Mouse (Mus musculus) heart, adult 2 months (tissue): Measurements from ENCODE around the gene Slamf6.

Experiments used
- CTCF ChIP-seq: fragments of 200-600 bp; IDR thresholded peaks from 2 replicates; pipeline ENCODE4 v1.8.1; 2022; ENCODE audit warnings: antibody characterized with exemption, mild to moderate bottlenecking, moderate library complexity
- POLR2A ChIP-seq: fragments of 200-500 bp; IDR thresholded peaks from 2 replicates; pipeline ENCODE4 v1.6.1; 2011; ENCODE audit warnings: mild to moderate bottlenecking, low read depth, low read length, control low read depth; ENCODE audit not compliant: insufficient read depth

- TF ChIP-seq POLR2A, result no peak
- no peak for TF ChIP-seq CTCF
Observed at GRCm38 (mm10) chr1:171991883-171992282, 74.6 kb downstream of the Slamf6 start.
